Mouse (Mus musculus) spleen, postnatal 10 days (tissue): ENCODE results near the gene Ccdc180.
A peak's percentile ranks its signal among the peaks of the same experiment; 100 is the strongest.

Experiments
- DNase-seq, 2 experiments: peaks; one replicate each; pipeline ENCODE4 v3.0.0; 2021 to 2022; ENCODE audit warnings: low spot score in 2 of 2

Ccdc180 gene

GRCm38 (mm10) chr4:45970048-45970560, 80.0 kb downstream of the Ccdc180 start:
- DNase-seq = no peak

- peak; percentile 97 to 99 for DNase-seq
Measured at GRCm38 (mm10) chr4:45971806-45972447, 81.8 kb downstream of the Ccdc180 start.

GRCm38 (mm10) chr4:45972448-45972854, 82.3 kb downstream of the Ccdc180 start:
- peak in 1 of 2 experiments; percentile 58 for DNase-seq

- DNase-seq = no peak
Measured at GRCm38 (mm10) chr4:45972951-45973350, 82.8 kb downstream of the Ccdc180 start.

GRCm38 (mm10) chr4:45976931-45977667, 87.0 kb downstream of the Ccdc180 start:
- no peak for DNase-seq

GRCm38 (mm10) chr4:45979916-45980315, 89.8 kb downstream of the Ccdc180 start:
- DNase-seq = no peak

GRCm38 (mm10) chr4:45981054-45981453, 91.0 kb downstream of the Ccdc180 start:
- no peak for DNase-seq

GRCm38 (mm10) chr4:45990427-45991135, 100.5 kb downstream of the Ccdc180 start:
- DNase-seq = no peak

- no peak for DNase-seq
Measured at GRCm38 (mm10) chr4:45998536-45998935, 108.4 kb downstream of the Ccdc180 start.
